Mouse (Mus musculus): ENCODE measurements around the gene Dnajc5.

- no peak for TF ChIP-seq CTCF (conservative IDR thresholded peaks at IDR 0.05; ENCODE audit: insufficient read depth, insufficient read length, low read depth, low read length)
- no peak for TF ChIP-seq POLR2A (IDR thresholded peaks at IDR 0.05; ENCODE audit: low read depth, low read length)
Observed at GRCm38 (mm10) chr2:181472256-181472827, 47.9 kb upstream of the Dnajc5 start.
